Mouse (Mus musculus): Measurements from ENCODE around the gene Ghrl. TPM values are rescaled to one million over a fixed set of nuclear protein-coding genes. Genes with fewer than 3 reads are reported as not detected.

Ghrl gene
- polyA plus RNA-seq, 1 experiment from 2014 or later: 0.66 TPM

- WGBS: 90% methylated on average over 4 of the region's 4 CpGs
- Histone ChIP-seq H3K4me2 (ENCODE audit: low read length) (no peak overlapping the region), H3K9ac (ENCODE audit: low read length) (no peak overlapping the region), H3K4me1 (ENCODE audit: control insufficient read depth, insufficient read depth, low read length) (peaks cover 1% of the 10 kb centered on the region; the same call in 1 of the 2 replicates), H3K36me3 (ENCODE audit: control insufficient read depth, insufficient read depth, low read length) (no peaks in the 10 kb centered on the region), H3K27ac (ENCODE audit: low read depth, low read length) (no peak overlapping the region), H3K9me3 (replicated peaks; ENCODE audit: control insufficient read depth, low read length) (no peaks in the 10 kb centered on the region), H3K27me3 (replicated peaks; ENCODE audit: control insufficient read depth, insufficient read depth, low read length) (no peaks in the 10 kb centered on the region), H3K4me3 (ENCODE audit: low read depth, low read length) (no peak overlapping the region)
- DNase-seq (ENCODE audit: low spot score) (no peak), ATAC-seq (no peak)
Measured at GRCm38 (mm10) chr6:113691084-113691462, 28.6 kb downstream of the Ghrl start.

- H3K36me3 ChIP-seq (ENCODE audit: control insufficient read depth, insufficient read depth, low read length): no peaks in the 10 kb centered on the region
- no peak overlapping the region for H3K4me2 ChIP-seq (ENCODE audit: low read length)
- DNase-seq (ENCODE audit: low spot score) (no peak), ATAC-seq (no peak)
- 18% methylated on average over 14 of the region's 14 CpGs for WGBS
- no peaks in the 10 kb centered on the region for H3K27me3 ChIP-seq (replicated peaks; ENCODE audit: control insufficient read depth, insufficient read depth, low read length)
- no peaks in the 10 kb centered on the region for H3K4me1 ChIP-seq (ENCODE audit: control insufficient read depth, insufficient read depth, low read length)
- no peak overlapping the region for H3K27ac ChIP-seq (ENCODE audit: low read depth, low read length)
- H3K9ac ChIP-seq (ENCODE audit: low read length): peak overlapping the region; percentile 17; the same call in 1 of the 2 replicates
- no peak overlapping the region for H3K4me3 ChIP-seq (ENCODE audit: low read depth, low read length)
- no peaks in the 10 kb centered on the region for H3K9me3 ChIP-seq (replicated peaks; ENCODE audit: control insufficient read depth, low read length)
Measured at GRCm38 (mm10) chr6:113690400-113691083, 29.1 kb downstream of the Ghrl start.

GRCm38 (mm10) chr6:113690008-113690399 lies 29.7 kb downstream of the Ghrl start:
- Histone ChIP-seq H3K27me3 (replicated peaks; ENCODE audit: control insufficient read depth, insufficient read depth, low read length) (no peaks in the 10 kb centered on the region), H3K9me3 (replicated peaks; ENCODE audit: control insufficient read depth, low read length) (no peaks in the 10 kb centered on the region), H3K27ac (ENCODE audit: low read depth, low read length) (no peak overlapping the region), H3K4me2 (ENCODE audit: low read length) (no peak overlapping the region), H3K9ac (ENCODE audit: low read length) (no peak overlapping the region), H3K36me3 (ENCODE audit: control insufficient read depth, insufficient read depth, low read length) (no peaks in the 10 kb centered on the region), H3K4me1 (ENCODE audit: control insufficient read depth, insufficient read depth, low read length) (no peaks in the 10 kb centered on the region), H3K4me3 (ENCODE audit: low read depth, low read length) (no peak overlapping the region)
- DNase-seq (ENCODE audit: low spot score) (no peak), ATAC-seq (no peak)
- 48% methylated on average over 7 of the region's 7 CpGs for WGBS

GRCm38 (mm10) chr6:113686551-113687125 lies 33.0 kb downstream of the Ghrl start:
- Histone ChIP-seq H3K9ac (ENCODE audit: low read length) (no peak overlapping the region), H3K9me3 (replicated peaks; ENCODE audit: control insufficient read depth, low read length) (no peaks in the 10 kb centered on the region), H3K4me1 (ENCODE audit: control insufficient read depth, insufficient read depth, low read length) (no peaks in the 10 kb centered on the region), H3K36me3 (ENCODE audit: control insufficient read depth, insufficient read depth, low read length) (no peaks in the 10 kb centered on the region), H3K27me3 (replicated peaks; ENCODE audit: control insufficient read depth, insufficient read depth, low read length) (no peaks in the 10 kb centered on the region), H3K27ac (ENCODE audit: low read depth, low read length) (no peak overlapping the region), H3K4me2 (ENCODE audit: low read length) (no peak overlapping the region), H3K4me3 (ENCODE audit: low read depth, low read length) (no peak overlapping the region)
- 42% methylated on average over 8 of the region's 8 CpGs for WGBS
- ATAC-seq (no peak), DNase-seq (ENCODE audit: low spot score) (no peak)

- ATAC-seq: no peak
Measured at GRCm38 (mm10) chr6:113683081-113683825, 36.4 kb downstream of the Ghrl start.

GRCm38 (mm10) chr6:113681271-113681670 lies 38.4 kb downstream of the Ghrl start:
- Histone ChIP-seq H3K36me3 (ENCODE audit: control insufficient read depth, insufficient read depth, low read length) (no peaks in the 10 kb centered on the region), H3K4me3 (ENCODE audit: low read depth, low read length) (no peak overlapping the region), H3K27me3 (replicated peaks; ENCODE audit: control insufficient read depth, insufficient read depth, low read length) (no peaks in the 10 kb centered on the region), H3K27ac (ENCODE audit: low read depth, low read length) (no peak overlapping the region), H3K4me2 (ENCODE audit: low read length) (no peak overlapping the region), H3K9me3 (replicated peaks; ENCODE audit: control insufficient read depth, low read length) (no peaks in the 10 kb centered on the region), H3K9ac (ENCODE audit: low read length) (no peak overlapping the region), H3K4me1 (ENCODE audit: control insufficient read depth, insufficient read depth, low read length) (no peaks in the 10 kb centered on the region)
- WGBS: 14% methylated on average over 4 of the region's 4 CpGs
- ATAC-seq: no peak
- peak; percentile 64 for DNase-seq (ENCODE audit: low spot score)

More at GRCm38 (mm10) chr6:113683081-113683825, 36.4 kb downstream of the Ghrl start:
- DNase-seq (ENCODE audit: low spot score): no peak
- Histone ChIP-seq H3K4me1 (ENCODE audit: control insufficient read depth, insufficient read depth, low read length) (no peaks in the 10 kb centered on the region), H3K27ac (ENCODE audit: low read depth, low read length) (no peak overlapping the region), H3K9me3 (replicated peaks; ENCODE audit: control insufficient read depth, low read length) (no peaks in the 10 kb centered on the region), H3K36me3 (ENCODE audit: control insufficient read depth, insufficient read depth, low read length) (no peaks in the 10 kb centered on the region), H3K4me2 (ENCODE audit: low read length) (no peak overlapping the region), H3K27me3 (replicated peaks; ENCODE audit: control insufficient read depth, insufficient read depth, low read length) (no peaks in the 10 kb centered on the region), H3K4me3 (ENCODE audit: low read depth, low read length) (no peak overlapping the region), H3K9ac (ENCODE audit: low read length) (no peak overlapping the region)
- 83% methylated on average over 10 of the region's 10 CpGs for WGBS

GRCm38 (mm10) chr6:113679993-113680566 lies 39.6 kb downstream of the Ghrl start:
- H3K27me3 ChIP-seq (replicated peaks; ENCODE audit: control insufficient read depth, insufficient read depth, low read length): no peaks in the 10 kb centered on the region
- DNase-seq (ENCODE audit: low spot score): no peak

GRCm38 (mm10) chr6:113678246-113679012 lies 41.3 kb downstream of the Ghrl start:
- no peak overlapping the region for H3K9ac ChIP-seq (ENCODE audit: low read length)
- no peaks in the 10 kb centered on the region for H3K36me3 ChIP-seq (ENCODE audit: control insufficient read depth, insufficient read depth, low read length)
- no peak overlapping the region for H3K27ac ChIP-seq (ENCODE audit: low read depth, low read length)
- H3K4me3 ChIP-seq (ENCODE audit: low read depth, low read length): no peak overlapping the region
- no peak for DNase-seq (ENCODE audit: low spot score)
- no peaks in the 10 kb centered on the region for H3K9me3 ChIP-seq (replicated peaks; ENCODE audit: control insufficient read depth, low read length)
- no peaks in the 10 kb centered on the region for H3K27me3 ChIP-seq (replicated peaks; ENCODE audit: control insufficient read depth, insufficient read depth, low read length)
- H3K4me2 ChIP-seq (ENCODE audit: low read length): no peak overlapping the region
- no peaks in the 10 kb centered on the region for H3K4me1 ChIP-seq (ENCODE audit: control insufficient read depth, insufficient read depth, low read length)
- ATAC-seq: no peak
- WGBS: 73% methylated on average over 14 of the region's 14 CpGs

More at GRCm38 (mm10) chr6:113679993-113680566, 39.6 kb downstream of the Ghrl start:
- Histone ChIP-seq H3K27ac (ENCODE audit: low read depth, low read length) (no peak overlapping the region), H3K4me3 (ENCODE audit: low read depth, low read length) (no peak overlapping the region), H3K9me3 (replicated peaks; ENCODE audit: control insufficient read depth, low read length) (no peaks in the 10 kb centered on the region), H3K9ac (ENCODE audit: low read length) (no peak overlapping the region), H3K4me2 (ENCODE audit: low read length) (no peak overlapping the region), H3K36me3 (ENCODE audit: control insufficient read depth, insufficient read depth, low read length) (no peaks in the 10 kb centered on the region), H3K4me1 (ENCODE audit: control insufficient read depth, insufficient read depth, low read length) (no peaks in the 10 kb centered on the region)
- no peak for ATAC-seq
- 92% methylated on average over 9 of the region's 9 CpGs for WGBS

Measured in forebrain, embryonic 14.5 days (tissue).